Mouse (Mus musculus) C2C12 (cell line): ENCODE results near the gene Bfsp1. TPM values are rescaled to one million over a fixed set of nuclear protein-coding genes. Genes with fewer than 3 reads are reported as not detected.

Source experiments
- H3K27me3 ChIP-seq: one replicate; pipeline ENCODE4 v1.6.1; 2011; ENCODE audit not compliant: control insufficient read depth, insufficient read depth, insufficient read length
- H3K36me3 ChIP-seq: one replicate; pipeline ENCODE4 v1.6.1; 2011; ENCODE audit not compliant: control insufficient read depth, insufficient read depth
- H3K4me3 ChIP-seq: one replicate; pipeline ENCODE4 v1.5.1; 2011; ENCODE audit warnings: mild to moderate bottlenecking, control low read depth; ENCODE audit not compliant: poor library complexity, insufficient read depth, severe bottlenecking
- H3K79me2 ChIP-seq: one replicate; pipeline ENCODE4 v1.6.1; 2011; ENCODE audit not compliant: control insufficient read depth, insufficient read depth
- H3K79me3 ChIP-seq: one replicate; pipeline ENCODE4 v1.6.1; 2011; ENCODE audit warnings: low read depth, control low read depth
- H3ac ChIP-seq: one replicate; pipeline ENCODE3; 2011; ENCODE audit warnings: low read depth; ENCODE audit not compliant: control insufficient read depth, insufficient read length
- CEBPB ChIP-seq: IDR thresholded peaks from one replicate; pipeline ENCODE4 v1.6.1; 2011; ENCODE audit warnings: low read depth, mild to moderate bottlenecking, control low read depth, moderate library complexity
- CTCF ChIP-seq: IDR thresholded peaks from one replicate; pipeline ENCODE4 v1.5.1; 2011; ENCODE audit not compliant: control insufficient read depth, insufficient read depth, insufficient read length
- FOSL1 ChIP-seq: IDR thresholded peaks from one replicate; pipeline ENCODE4 v1.8.0; 2011; ENCODE audit warnings: mild to moderate bottlenecking, low read length; ENCODE audit not compliant: poor library complexity, insufficient read depth, severe bottlenecking
- MAX ChIP-seq: IDR thresholded peaks from one replicate; pipeline ENCODE4 v1.6.1; 2011; ENCODE audit warnings: mild to moderate bottlenecking, control low read depth
- MYOD1 ChIP-seq: IDR thresholded peaks from one replicate; pipeline ENCODE4 v1.6.1; 2011; ENCODE audit warnings: low read depth; ENCODE audit not compliant: control insufficient read depth, insufficient read length
- MYOG ChIP-seq: IDR thresholded peaks from one replicate; pipeline ENCODE4 v1.6.1; 2011; ENCODE audit not compliant: control insufficient read depth, insufficient read length; ENCODE audit errors: extremely low read depth
- USF1 ChIP-seq: IDR thresholded peaks from one replicate; pipeline ENCODE4 v1.6.1; 2011; ENCODE audit warnings: low read depth, mild to moderate bottlenecking, control low read depth, moderate library complexity
- polyA plus RNA-seq: library from polyadenylated mRNA; unstranded; fragments of >200 nt; fragmentation: generic; extraction: Trizol; gene quantifications from one replicate; pipeline ENCODE4 v1.2.1, GENCODE M21; 2012; ENCODE audit warnings: missing spikeins

Bfsp1 gene
- polyA plus RNA-seq, 1 experiment, result 0.06 TPM

- Histone ChIP-seq H3K79me3 (no peaks in the 10 kb centered on the region), H3K4me3 (no peak overlapping the region), H3ac (no peak overlapping the region), H3K79me2 (no peaks in the 10 kb centered on the region), H3K27me3 (peaks cover 2% of the 10 kb centered on the region), H3K36me3 (no peaks in the 10 kb centered on the region)
- TF ChIP-seq MYOG (no peak), CTCF (no peak), USF1 (no peak), FOSL1 (no peak), CEBPB (no peak)
These were observed 61.9 kb downstream of the Bfsp1 start for GRCm38 (mm10) chr2:143801097-143801496.

DNA sequence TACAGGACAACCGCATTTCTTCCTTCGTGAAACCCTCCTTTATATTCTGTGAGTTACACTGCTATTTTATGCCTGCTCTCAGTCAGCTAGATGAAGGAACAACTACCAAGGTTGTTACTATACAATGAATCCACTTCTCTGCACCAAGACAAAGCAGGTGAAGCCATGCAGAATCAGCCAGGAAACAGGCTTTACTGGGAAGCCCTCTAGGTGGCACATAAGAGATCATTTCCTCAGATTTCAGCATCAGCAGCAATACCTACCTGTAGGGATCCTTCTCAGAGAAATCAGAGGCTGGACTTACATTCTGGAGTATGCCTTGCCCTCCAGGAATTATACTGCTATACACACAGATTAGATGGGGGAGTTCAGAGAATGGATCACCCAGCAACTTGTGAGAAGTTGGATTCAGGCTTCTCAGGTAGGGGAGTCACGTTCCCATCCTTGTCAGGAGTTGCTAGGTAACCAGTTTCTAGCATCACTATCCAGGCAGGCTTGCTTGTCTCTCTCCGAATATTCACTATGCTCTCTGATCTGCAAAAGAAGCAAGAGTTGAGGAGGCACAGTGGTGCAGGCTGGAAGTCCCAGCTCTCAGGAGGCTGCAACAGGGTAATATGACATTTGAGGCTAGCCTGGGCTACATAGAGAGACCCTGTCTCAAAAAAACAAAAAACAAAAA lies 66.5 kb downstream of the Bfsp1 start:
- H3K36me3 ChIP-seq, result no peaks in the 10 kb centered on the region
- no peaks in the 10 kb centered on the region for H3K79me2 ChIP-seq
- no peak overlapping the region for H3ac ChIP-seq
- H3K4me3 ChIP-seq, result no peak overlapping the region
- no peaks in the 10 kb centered on the region for H3K27me3 ChIP-seq
- no peaks in the 10 kb centered on the region for H3K79me3 ChIP-seq
- TF ChIP-seq CTCF (no peak), MYOG (no peak), MYOD1 (no peak), FOSL1 (no peak), CEBPB (no peak)

GRCm38 (mm10) chr2:143795858-143796257 lies 67.1 kb downstream of the Bfsp1 start:
- Histone ChIP-seq H3ac (no peak overlapping the region), H3K36me3 (no peaks in the 10 kb centered on the region)

GRCm38 (mm10) chr2:143789911-143790310 lies 73.1 kb downstream of the Bfsp1 start:
- Histone ChIP-seq H3ac (no peak overlapping the region), H3K4me3 (no peak overlapping the region), H3K79me3 (no peaks in the 10 kb centered on the region), H3K79me2 (no peaks in the 10 kb centered on the region), H3K36me3 (no peaks in the 10 kb centered on the region), H3K27me3 (no peaks in the 10 kb centered on the region)
- no peak for TF ChIP-seq USF1
- TF ChIP-seq CTCF, result no peak
- no peak for TF ChIP-seq MYOD1
- no peak for TF ChIP-seq MYOG
- TF ChIP-seq CEBPB, result no peak
- TF ChIP-seq FOSL1, result no peak
- TF ChIP-seq MAX, result no peak

More at GRCm38 (mm10) chr2:143795858-143796257, 67.1 kb downstream of the Bfsp1 start:
- TF ChIP-seq MYOG (no peak), MAX (no peak), USF1 (no peak), CTCF (no peak), MYOD1 (no peak)
- Histone ChIP-seq H3K79me3 (no peaks in the 10 kb centered on the region), H3K4me3 (no peak overlapping the region), H3K27me3 (no peaks in the 10 kb centered on the region), H3K79me2 (no peaks in the 10 kb centered on the region)

- TF ChIP-seq CEBPB, result no peak
- TF ChIP-seq CTCF, result no peak
- TF ChIP-seq MYOD1, result no peak
- TF ChIP-seq MYOG, result no peak
- no peak for TF ChIP-seq MAX
- no peak for TF ChIP-seq USF1
- TF ChIP-seq FOSL1, result no peak
- Histone ChIP-seq H3K79me2 (no peaks in the 10 kb centered on the region), H3K27me3 (no peaks in the 10 kb centered on the region), H3ac (no peak overlapping the region), H3K36me3 (no peaks in the 10 kb centered on the region), H3K79me3 (no peaks in the 10 kb centered on the region), H3K4me3 (no peak overlapping the region)
These were observed 82.7 kb downstream of the Bfsp1 start for GRCm38 (mm10) chr2:143780310-143780709.

Other genes starting within 250 kb of the Bfsp1 start
- gene Dstn, start 52.1 kb upstream of the Bfsp1 start, polyA plus RNA-seq, result 287 TPM
- 121 TPM for gene Rrbp1, start 148.1 kb upstream of the Bfsp1 start, polyA plus RNA-seq
- gene Banf2, start 169.9 kb upstream of the Bfsp1 start, polyA plus RNA-seq, result not detected